Mouse (Mus musculus) hindbrain, embryonic 16.5 days (tissue): ENCODE data around the gene Clic5. TPM values are rescaled to one million over a fixed set of nuclear protein-coding genes. Genes with fewer than 3 reads are reported as not detected.

Experiments used
- ATAC-seq: fragments of 200-750 bp; cut with Nextera tagmentation; 2 replicates; pipeline ENCODE4 v1.8.0; 2017; ENCODE audit warnings: moderate TSS enrichment, moderate library complexity
- H3K27ac ChIP-seq: fragments of 300-500 bp; sonication (generic); 2 replicates; pipeline ENCODE4 v1.5.1; 2014; ENCODE audit warnings: low read depth, mild to moderate bottlenecking, control low read depth, low read length, moderate library complexity
- H3K27me3 ChIP-seq: fragments of 300-500 bp; sonication (generic); replicated peaks from 2 replicates; pipeline ENCODE4 v1.6.1; 2014; ENCODE audit warnings: low read length; ENCODE audit not compliant: control insufficient read depth, insufficient read depth
- H3K36me3 ChIP-seq: fragments of 300-500 bp; sonication (generic); 2 replicates; pipeline ENCODE4 v1.6.1; 2014; ENCODE audit warnings: mild to moderate bottlenecking, low read length, moderate library complexity, mixed read lengths; ENCODE audit not compliant: control insufficient read depth, insufficient read depth
- H3K4me1 ChIP-seq: fragments of 300-500 bp; sonication (generic); 2 replicates; pipeline ENCODE4 v1.6.1; 2014; ENCODE audit warnings: low read depth, low read length; ENCODE audit not compliant: control insufficient read depth, insufficient read depth
- H3K4me2 ChIP-seq: fragments of 300-500 bp; sonication (generic); 2 replicates; pipeline ENCODE4 v1.6.1; 2014; ENCODE audit warnings: mild to moderate bottlenecking, low read length, control low read depth, moderate library complexity
- H3K4me3 ChIP-seq: fragments of 300-500 bp; sonication (generic); 2 replicates; pipeline ENCODE4 v1.5.1; 2014; ENCODE audit warnings: mild to moderate bottlenecking, low read length, control low read depth, moderate library complexity
- H3K9ac ChIP-seq: fragments of 300-500 bp; sonication (generic); 2 replicates; pipeline ENCODE4 v1.6.1; 2014; ENCODE audit warnings: low read depth, mild to moderate bottlenecking, control low read depth, low read length, moderate library complexity
- H3K9me3 ChIP-seq: fragments of 300-500 bp; sonication (generic); 2 replicates; pipeline ENCODE4 v1.6.1; 2014; ENCODE audit warnings: mild to moderate bottlenecking, low read length, moderate library complexity; ENCODE audit not compliant: control insufficient read depth
- WGBS: fragments of 180-500 bp; shearing (Covaris S2); extraction: QIAGEN DNeasy Blood & Tissue Kit; methylation state at CpG from one replicate; pipeline ENCODE4 v1.1.7; 2014; 5-methylcytosine and 5-hydroxymethylcytosine counted together
- polyA plus RNA-seq: library from polyadenylated mRNA; unstranded; fragments of >200 nt; fragmentation: Nextera tagmentation; extraction: Ambion mirVana; gene quantifications from 2 replicates; pipeline ENCODE4 v1.2.1, GENCODE M21; 2015

The Clic5 gene
- polyA plus RNA-seq, 1 experiment from 2014 or later, result 0.43 TPM

DNA sequence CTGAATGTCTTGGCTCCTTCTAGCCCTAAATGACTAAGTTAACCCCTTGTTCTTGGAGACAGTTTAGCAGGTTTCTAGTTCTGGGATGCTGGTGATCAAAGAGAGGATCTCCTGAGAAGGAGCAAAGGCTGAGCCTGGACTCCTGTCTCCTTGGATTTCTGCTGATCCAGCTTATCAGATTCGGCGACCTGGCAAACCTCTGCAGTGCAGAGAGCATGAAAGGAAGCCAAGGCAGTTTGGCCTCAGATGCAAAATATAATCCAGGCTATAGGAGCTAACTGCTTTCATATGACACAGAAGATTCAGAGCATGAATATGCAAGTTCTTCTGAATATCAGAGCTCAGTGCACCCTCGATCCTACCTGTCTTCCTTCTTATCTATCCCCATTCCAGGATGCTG is 83.0 kb downstream of the Clic5 start:
- H3K4me1 ChIP-seq, result no peaks in the 10 kb centered on the region

DNA sequence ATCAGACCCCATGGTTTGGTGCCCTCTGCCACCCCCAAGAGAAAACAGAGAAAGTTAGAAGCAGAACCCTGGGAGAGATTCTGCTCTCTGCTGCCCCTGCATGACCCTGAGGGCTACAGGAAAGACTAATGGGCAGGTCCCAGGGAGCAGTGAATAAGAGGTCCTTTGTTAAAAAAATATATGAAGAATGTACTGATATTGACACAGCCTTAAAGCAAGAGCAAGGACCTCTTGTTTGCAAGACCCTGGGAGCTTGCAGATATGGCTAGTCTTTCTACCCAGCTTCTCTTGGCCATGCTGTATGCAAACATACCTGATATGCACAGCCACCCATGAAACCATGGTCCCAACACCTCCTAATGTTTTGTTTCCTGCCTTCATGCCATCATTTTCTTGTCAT is 86.4 kb downstream of the Clic5 start:
- no peak overlapping the region for H3K4me2 ChIP-seq
- no peak for ATAC-seq
- no peaks in the 10 kb centered on the region for H3K4me1 ChIP-seq
- no peaks in the 10 kb centered on the region for H3K36me3 ChIP-seq
- H3K27me3 ChIP-seq, result no peaks in the 10 kb centered on the region
- H3K27ac ChIP-seq, result no peak overlapping the region
- no peak overlapping the region for H3K9ac ChIP-seq
- H3K4me3 ChIP-seq, result no peak overlapping the region
- H3K9me3 ChIP-seq, result no peaks in the 10 kb centered on the region

More for the DNA sequence above, 83.0 kb downstream of the Clic5 start:
- Histone ChIP-seq H3K4me2 (no peak overlapping the region), H3K36me3 (no peaks in the 10 kb centered on the region), H3K4me3 (no peak overlapping the region), H3K9me3 (no peaks in the 10 kb centered on the region), H3K27ac (no peak overlapping the region), H3K27me3 (no peaks in the 10 kb centered on the region), H3K9ac (no peak overlapping the region)
- 82% methylated on average over 3 of the region's 3 CpGs for WGBS
- ATAC-seq, result no peak

DNA sequence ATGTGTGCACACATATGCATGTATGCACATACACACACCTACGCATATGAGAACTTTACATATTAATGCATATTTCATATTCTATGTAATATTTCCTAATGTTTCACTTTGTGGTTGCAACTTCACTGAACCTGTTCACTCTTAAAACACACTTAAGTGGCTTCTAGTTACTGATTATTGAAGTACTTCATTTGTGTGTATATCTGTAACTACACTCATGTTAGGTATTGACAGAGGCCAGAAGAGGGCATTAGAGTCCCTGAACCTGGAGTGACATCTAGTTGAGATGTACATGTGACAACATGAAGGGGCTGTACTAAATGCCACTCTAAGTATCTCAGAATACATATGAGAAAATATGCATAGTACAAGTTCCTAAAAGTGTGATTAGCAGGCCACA is 99.9 kb downstream of the Clic5 start:
- Histone ChIP-seq H3K4me3 (no peak overlapping the region), H3K27me3 (no peaks in the 10 kb centered on the region), H3K9me3 (no peaks in the 10 kb centered on the region), H3K27ac (no peak overlapping the region), H3K9ac (no peak overlapping the region), H3K36me3 (no peaks in the 10 kb centered on the region), H3K4me1 (no peaks in the 10 kb centered on the region), H3K4me2 (no peak overlapping the region)
- no peak for ATAC-seq
- WGBS, result 100% methylated on average over 1 of the region's 1 CpGs

DNA sequence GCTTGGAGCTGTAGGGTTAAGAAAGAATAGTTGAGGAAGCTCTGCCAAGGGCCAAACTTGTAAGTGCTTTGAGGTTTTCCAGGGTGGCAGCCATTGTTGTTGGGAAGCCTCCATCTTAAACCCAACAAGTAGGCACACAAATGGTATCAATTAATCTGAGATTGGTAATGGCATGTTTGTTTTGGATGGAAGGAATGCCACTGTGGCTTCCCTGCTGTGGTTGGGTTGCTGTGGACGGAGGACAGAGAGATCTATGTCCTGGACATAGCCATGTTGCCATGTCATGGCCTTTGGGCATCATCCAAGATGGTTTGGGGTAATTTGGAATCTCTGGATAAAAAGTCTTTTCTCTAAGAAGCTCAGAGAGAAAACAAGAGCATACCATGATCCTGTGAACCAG is 108.8 kb downstream of the Clic5 start:
- H3K27me3 ChIP-seq, result no peaks in the 10 kb centered on the region
- no peak overlapping the region for H3K4me3 ChIP-seq
- H3K27ac ChIP-seq, result no peak overlapping the region
- WGBS, result 60% methylated on average over 1 of the region's 1 CpGs
- H3K4me2 ChIP-seq, result no peak overlapping the region
- no peak for ATAC-seq
- no peaks in the 10 kb centered on the region for H3K36me3 ChIP-seq
- H3K9ac ChIP-seq, result no peak overlapping the region
- no peaks in the 10 kb centered on the region for H3K4me1 ChIP-seq
- H3K9me3 ChIP-seq, result no peaks in the 10 kb centered on the region

DNA sequence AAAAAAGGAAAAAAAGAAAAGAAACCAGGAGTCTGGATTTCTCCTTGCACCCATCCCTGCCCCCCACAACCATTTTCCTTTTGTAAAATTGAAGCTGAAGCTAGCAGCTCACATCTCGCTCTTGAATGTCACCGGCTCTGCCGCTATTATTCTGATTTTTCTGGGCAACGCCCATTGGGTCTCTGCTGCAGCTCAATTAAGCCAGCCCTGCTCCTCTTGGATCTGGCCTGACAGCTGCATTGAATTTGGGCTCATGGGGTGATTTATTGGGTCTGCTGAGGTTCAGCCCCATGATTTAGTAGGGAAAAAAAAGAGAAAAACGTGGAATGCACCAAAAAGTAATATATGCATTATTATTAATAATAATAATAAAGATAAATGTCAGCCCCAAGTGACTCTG is 111.9 kb downstream of the Clic5 start:
- H3K4me2 ChIP-seq, result no peak overlapping the region
- H3K4me1 ChIP-seq, result no peaks in the 10 kb centered on the region
- no peak overlapping the region for H3K27ac ChIP-seq
- H3K9me3 ChIP-seq, result no peaks in the 10 kb centered on the region
- no peak overlapping the region for H3K4me3 ChIP-seq
- H3K9ac ChIP-seq, result no peak overlapping the region
- no peaks in the 10 kb centered on the region for H3K27me3 ChIP-seq
- no peak for ATAC-seq
- 11% methylated on average over 5 of the region's 5 CpGs for WGBS
- no peaks in the 10 kb centered on the region for H3K36me3 ChIP-seq

DNA sequence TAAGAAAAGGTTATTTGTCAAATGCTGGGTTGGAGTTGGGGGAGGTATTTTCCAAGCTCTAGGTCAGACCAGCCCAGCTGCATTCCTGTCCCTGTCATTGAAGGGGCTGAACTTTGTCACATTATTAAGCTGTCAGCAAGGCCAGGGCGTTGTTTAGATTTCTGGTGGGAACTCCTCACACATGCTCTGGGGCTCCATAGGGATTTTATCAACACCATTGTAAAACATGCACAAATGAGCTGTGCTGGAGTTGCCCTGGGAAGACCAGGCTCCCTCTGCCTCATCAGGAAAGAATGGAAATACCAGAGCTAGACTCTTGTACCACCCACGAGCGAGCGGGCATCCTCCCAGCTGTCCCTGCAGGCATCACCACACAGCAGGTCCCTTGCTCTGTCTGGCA is 112.3 kb downstream of the Clic5 start:
- H3K9me3 ChIP-seq, result no peaks in the 10 kb centered on the region
- H3K4me3 ChIP-seq, result no peak overlapping the region
- H3K9ac ChIP-seq, result no peak overlapping the region

DNA sequence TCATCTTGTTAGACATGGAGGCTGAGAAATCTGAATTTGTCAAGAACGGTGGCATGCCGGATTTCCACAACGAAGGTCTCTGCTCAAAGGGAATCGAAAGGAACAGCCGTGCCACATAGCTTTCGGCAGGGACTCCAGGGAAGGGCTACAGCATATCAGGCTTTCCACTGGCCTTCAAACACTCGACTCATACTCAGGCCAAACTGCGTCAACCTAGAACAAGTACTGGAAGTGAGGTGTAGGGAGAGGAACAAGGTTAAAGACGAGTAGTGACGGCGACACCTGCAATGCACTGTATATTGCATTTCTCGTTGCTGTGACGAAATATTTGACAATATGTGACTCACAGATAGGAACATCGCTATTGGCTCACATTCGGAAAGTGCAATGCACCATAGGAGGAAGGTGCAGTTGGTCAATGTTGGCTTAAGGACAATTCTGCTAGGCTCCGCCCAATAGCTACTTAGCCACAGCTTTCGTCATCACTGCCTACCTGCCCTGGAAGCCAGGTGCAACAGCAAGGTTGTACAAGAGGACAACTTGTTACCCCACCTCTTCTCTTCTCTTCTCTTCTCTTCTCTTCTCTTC is 112.9 kb downstream of the Clic5 start:
- no peak for ATAC-seq
- 87% methylated on average over 17 of the region's 17 CpGs for WGBS
- Histone ChIP-seq H3K9ac (no peak overlapping the region), H3K9me3 (no peaks in the 10 kb centered on the region), H3K36me3 (no peaks in the 10 kb centered on the region), H3K27me3 (no peaks in the 10 kb centered on the region), H3K4me2 (no peak overlapping the region), H3K4me1 (no peaks in the 10 kb centered on the region), H3K4me3 (no peak overlapping the region), H3K27ac (no peak overlapping the region)

More for the DNA sequence above, 112.3 kb downstream of the Clic5 start:
- Histone ChIP-seq H3K4me2 (no peak overlapping the region), H3K4me1 (no peaks in the 10 kb centered on the region), H3K36me3 (no peaks in the 10 kb centered on the region), H3K27me3 (no peaks in the 10 kb centered on the region), H3K27ac (no peak overlapping the region)
- 0 out of 2 replicates have a peak, but pooled peaks have one; percentile 27 for ATAC-seq
- WGBS, result 40% methylated on average over 4 of the region's 4 CpGs

DNA sequence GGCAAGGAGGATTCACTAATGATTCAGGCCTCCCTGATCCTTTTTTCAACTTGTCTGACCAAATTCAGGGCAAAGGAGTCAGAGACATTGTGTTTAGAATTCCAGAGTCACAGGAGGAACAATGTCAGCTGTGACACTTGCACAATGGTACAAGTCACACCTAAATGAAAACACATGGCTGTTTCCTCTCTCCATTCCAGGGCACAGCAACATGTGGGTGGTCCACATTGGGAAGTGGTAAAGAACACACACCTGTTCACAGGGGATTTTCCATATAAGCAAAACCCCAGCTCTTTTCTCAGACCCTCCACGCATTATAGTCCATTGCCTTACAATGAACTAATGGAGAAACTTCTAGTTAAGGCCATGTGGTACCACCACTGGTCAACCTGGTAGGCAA is 115.7 kb downstream of the Clic5 start:
- Histone ChIP-seq H3K4me3 (no peak overlapping the region), H3K36me3 (no peaks in the 10 kb centered on the region), H3K27me3 (no peaks in the 10 kb centered on the region), H3K4me2 (no peak overlapping the region), H3K9ac (no peak overlapping the region), H3K9me3 (no peaks in the 10 kb centered on the region), H3K4me1 (no peaks in the 10 kb centered on the region), H3K27ac (no peak overlapping the region)
- no peak for ATAC-seq
- WGBS, result 94% methylated on average over 1 of the region's 1 CpGs

DNA sequence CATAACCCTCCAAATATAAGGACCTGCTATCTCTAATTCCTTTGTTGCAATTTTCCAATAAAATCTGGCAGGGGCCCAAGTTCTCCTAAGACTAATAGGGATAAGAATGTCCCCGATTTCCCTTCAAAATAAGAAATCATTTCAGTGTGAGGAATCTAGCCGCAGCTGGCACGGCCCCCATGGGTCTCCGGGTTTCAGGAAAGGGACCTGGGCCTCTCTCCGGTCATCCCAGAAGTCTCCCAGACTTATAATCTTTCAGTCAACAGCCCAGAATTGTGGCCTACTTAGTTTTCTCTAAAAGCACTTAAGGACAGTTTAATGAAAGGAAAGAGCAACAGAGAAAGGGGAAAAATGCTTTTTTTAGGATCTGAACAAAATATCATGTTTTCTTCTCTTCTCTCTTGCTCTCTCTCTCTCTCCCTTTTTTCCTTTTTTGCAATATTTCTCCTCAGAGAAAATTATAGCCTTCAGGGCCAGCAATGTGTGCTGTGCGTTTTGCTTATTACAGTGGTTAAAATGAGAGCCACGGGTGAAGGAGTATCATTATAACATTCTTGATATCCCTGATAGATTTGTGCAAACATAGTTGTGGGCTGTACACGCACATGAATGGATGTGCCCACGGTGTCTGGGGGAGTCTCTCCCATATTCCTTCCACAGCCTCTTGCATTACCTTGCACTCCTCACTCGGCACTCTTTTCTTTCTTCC is 121.7 kb downstream of the Clic5 start:
- Histone ChIP-seq H3K9me3 (no peaks in the 10 kb centered on the region), H3K9ac (no peak overlapping the region), H3K36me3 (no peaks in the 10 kb centered on the region), H3K4me2 (no peak overlapping the region), H3K27me3 (no peaks in the 10 kb centered on the region), H3K4me1 (no peaks in the 10 kb centered on the region), H3K4me3 (no peak overlapping the region), H3K27ac (no peak overlapping the region)
- ATAC-seq, result no peak
- WGBS, result 76% methylated on average over 10 of the region's 10 CpGs
